Mouse (Mus musculus): ENCODE measurements around the gene 1700030J22Rik. TPM values are rescaled to one million over a fixed set of nuclear protein-coding genes. Genes with fewer than 3 reads are reported as not detected.

1700030J22Rik gene
- polyA plus RNA-seq, 1 experiment from 2014 or later: 0.66 TPM

- Histone ChIP-seq H3K4me3 (ENCODE audit: low read depth, low read length) (peak overlapping the region; percentile 76), H3K9ac (ENCODE audit: low read depth, low read length) (no peak overlapping the region; the same call in 1 of the 2 replicates), H3K27ac (ENCODE audit: low read depth, low read length) (0 out of 2 replicates have a peak overlapping the region, but pooled peaks have one; percentile 29), H3K36me3 (ENCODE audit: control insufficient read depth, insufficient read depth, low read length) (no peaks in the 10 kb centered on the region), H3K4me1 (ENCODE audit: control insufficient read depth, insufficient read depth, low read length) (peaks cover 16% of the 10 kb centered on the region), H3K9me3 (replicated peaks; ENCODE audit: control insufficient read depth, low read length) (no peaks in the 10 kb centered on the region), H3K4me2 (peak overlapping the region; percentile 90), H3K27me3 (ENCODE audit: control insufficient read depth, insufficient read depth, low read length) (no peaks in the 10 kb centered on the region)
- ATAC-seq (replicated peaks; ENCODE audit: insufficient number of reproducible peaks, low FRiP score, low TSS enrichment): no peak
- 58% methylated on average over 11 of the region's 11 CpGs for WGBS (ENCODE audit: insufficient replicate concordance)
Observed at GRCm38 (mm10) chr8:116994016-116994716, 15.4 kb upstream of the 1700030J22Rik start.

GRCm38 (mm10) chr8:116993095-116993867 is 14.5 kb upstream of the 1700030J22Rik start, which contains the start of gene Gcsh:
TSS of gene Gcsh (minus strand) at chr8:116993537.
- H3K4me2 ChIP-seq: peak within 1 kb of the TSS; percentile 90
- peak within 1 kb of the TSS; percentile 76 for H3K4me3 ChIP-seq (ENCODE audit: low read depth, low read length)
- peaks cover 16% of the 10 kb centered on the region for H3K4me1 ChIP-seq (ENCODE audit: control insufficient read depth, insufficient read depth, low read length)
- WGBS (ENCODE audit: insufficient replicate concordance): under 1% methylated on average over 56 of the region's 56 CpGs
- H3K36me3 ChIP-seq (ENCODE audit: control insufficient read depth, insufficient read depth, low read length): no peaks in the 10 kb centered on the region
- no peaks in the 10 kb centered on the region for H3K9me3 ChIP-seq (replicated peaks; ENCODE audit: control insufficient read depth, low read length)
- no peaks in the 10 kb centered on the region for H3K27me3 ChIP-seq (ENCODE audit: control insufficient read depth, insufficient read depth, low read length)
- H3K27ac ChIP-seq (ENCODE audit: low read depth, low read length): peak within 1 kb of the TSS; percentile 70; the same call in 1 of the 2 replicates
- peak within 1 kb of the TSS; percentile 78 for H3K9ac ChIP-seq (ENCODE audit: low read depth, low read length)
- peak; percentile 100 for ATAC-seq (replicated peaks; ENCODE audit: insufficient number of reproducible peaks, low FRiP score, low TSS enrichment)

DNA sequence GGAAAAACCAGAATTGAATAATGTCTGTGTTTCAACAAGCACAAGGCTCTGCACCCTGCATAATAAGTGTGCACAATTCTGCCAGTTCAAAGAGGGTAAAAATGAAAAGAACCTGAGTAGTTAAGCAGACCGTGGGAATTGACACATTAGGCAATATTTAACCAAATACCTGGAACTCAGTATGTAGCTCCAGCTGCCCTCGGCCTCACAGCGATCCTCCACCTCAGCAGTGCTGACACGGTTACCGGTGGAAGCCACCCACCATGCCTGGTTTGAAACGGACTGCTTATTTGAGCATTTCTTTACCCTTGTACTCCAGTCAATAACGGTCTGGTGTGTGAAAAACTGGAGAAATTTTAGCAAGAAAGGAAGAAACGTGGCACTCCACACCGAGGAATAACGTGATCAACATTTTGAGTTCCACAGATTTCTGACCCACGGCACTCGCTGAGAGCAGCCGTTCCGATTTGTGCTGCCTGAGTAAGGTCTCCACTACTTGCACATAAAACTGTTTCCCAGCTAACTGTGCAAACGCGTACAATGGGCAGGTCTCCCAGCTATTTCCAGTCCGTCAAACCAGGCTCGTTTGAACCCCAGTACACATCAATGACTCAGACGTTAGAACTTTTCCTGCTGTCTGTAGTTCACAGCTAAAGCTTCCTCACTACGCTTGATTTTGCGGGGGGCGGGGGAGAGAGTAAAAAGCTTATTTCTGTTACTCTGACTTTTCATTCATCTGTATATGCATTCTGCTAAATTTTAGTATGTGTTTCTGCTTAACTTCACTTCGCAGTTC is 13.6 kb upstream of the 1700030J22Rik start:
- Histone ChIP-seq H3K4me2 (peak overlapping the region; percentile 90), H3K36me3 (ENCODE audit: control insufficient read depth, insufficient read depth, low read length) (0 out of 2 replicates have a peak, but pooled peaks cover 4% of the 10 kb centered on the region), H3K9me3 (replicated peaks; ENCODE audit: control insufficient read depth, low read length) (no peaks in the 10 kb centered on the region), H3K9ac (ENCODE audit: low read depth, low read length) (peak overlapping the region; percentile 78), H3K4me1 (ENCODE audit: control insufficient read depth, insufficient read depth, low read length) (peaks cover 16% of the 10 kb centered on the region), H3K27me3 (ENCODE audit: control insufficient read depth, insufficient read depth, low read length) (no peaks in the 10 kb centered on the region), H3K4me3 (ENCODE audit: low read depth, low read length) (peak overlapping the region; percentile 76), H3K27ac (ENCODE audit: low read depth, low read length) (no peak overlapping the region)
- WGBS (ENCODE audit: insufficient replicate concordance): 16% methylated on average over 23 of the region's 23 CpGs
- no peak for ATAC-seq (replicated peaks; ENCODE audit: insufficient number of reproducible peaks, low FRiP score, low TSS enrichment)

- H3K27ac ChIP-seq (ENCODE audit: low read depth, low read length): no peak overlapping the region
- no peak overlapping the region for H3K9ac ChIP-seq (ENCODE audit: low read depth, low read length)
- H3K27me3 ChIP-seq (ENCODE audit: control insufficient read depth, insufficient read depth, low read length): no peaks in the 10 kb centered on the region
- ATAC-seq (replicated peaks; ENCODE audit: insufficient number of reproducible peaks, low FRiP score, low TSS enrichment): no peak
- no peak overlapping the region for H3K4me3 ChIP-seq (ENCODE audit: low read depth, low read length)
- 0 out of 2 replicates have a peak, but pooled peaks cover 6% of the 10 kb centered on the region for H3K36me3 ChIP-seq (ENCODE audit: control insufficient read depth, insufficient read depth, low read length)
- no peak overlapping the region for H3K4me2 ChIP-seq
- WGBS (ENCODE audit: insufficient replicate concordance): 83% methylated on average over 8 of the region's 8 CpGs
- no peaks in the 10 kb centered on the region for H3K9me3 ChIP-seq (replicated peaks; ENCODE audit: control insufficient read depth, low read length)
- H3K4me1 ChIP-seq (ENCODE audit: control insufficient read depth, insufficient read depth, low read length): peaks cover 16% of the 10 kb centered on the region
Observed at GRCm38 (mm10) chr8:116991241-116991640, 12.5 kb upstream of the 1700030J22Rik start.

DNA sequence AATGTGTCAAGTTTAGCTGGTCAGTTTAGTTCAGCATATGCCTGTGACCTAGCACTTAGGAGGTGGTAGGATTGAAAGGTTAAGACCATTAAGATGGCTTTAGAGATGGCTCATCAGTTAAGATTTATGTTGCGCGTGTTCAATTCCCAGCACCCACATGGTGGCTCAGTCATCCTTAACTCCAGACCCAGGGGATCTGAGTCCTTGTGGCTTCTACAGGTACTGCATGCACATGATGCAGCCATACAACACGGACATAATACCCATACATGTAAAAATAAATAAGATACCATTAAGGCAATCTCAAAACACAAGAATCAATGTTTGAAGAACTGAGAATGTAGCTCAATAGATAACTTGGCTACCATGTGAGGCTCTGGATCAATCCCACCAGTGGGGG is 11.1 kb upstream of the 1700030J22Rik start:
- Histone ChIP-seq H3K36me3 (ENCODE audit: control insufficient read depth, insufficient read depth, low read length) (0 out of 2 replicates have a peak, but pooled peaks cover 6% of the 10 kb centered on the region), H3K4me1 (ENCODE audit: control insufficient read depth, insufficient read depth, low read length) (peaks cover 16% of the 10 kb centered on the region), H3K27me3 (ENCODE audit: control insufficient read depth, insufficient read depth, low read length) (no peaks in the 10 kb centered on the region), H3K27ac (ENCODE audit: low read depth, low read length) (no peak overlapping the region), H3K9me3 (replicated peaks; ENCODE audit: control insufficient read depth, low read length) (no peaks in the 10 kb centered on the region), H3K4me3 (ENCODE audit: low read depth, low read length) (no peak overlapping the region), H3K9ac (ENCODE audit: low read depth, low read length) (no peak overlapping the region), H3K4me2 (no peak overlapping the region)
- ATAC-seq (replicated peaks; ENCODE audit: insufficient number of reproducible peaks, low FRiP score, low TSS enrichment): no peak
- 94% methylated on average over 3 of the region's 3 CpGs for WGBS (ENCODE audit: insufficient replicate concordance)

DNA sequence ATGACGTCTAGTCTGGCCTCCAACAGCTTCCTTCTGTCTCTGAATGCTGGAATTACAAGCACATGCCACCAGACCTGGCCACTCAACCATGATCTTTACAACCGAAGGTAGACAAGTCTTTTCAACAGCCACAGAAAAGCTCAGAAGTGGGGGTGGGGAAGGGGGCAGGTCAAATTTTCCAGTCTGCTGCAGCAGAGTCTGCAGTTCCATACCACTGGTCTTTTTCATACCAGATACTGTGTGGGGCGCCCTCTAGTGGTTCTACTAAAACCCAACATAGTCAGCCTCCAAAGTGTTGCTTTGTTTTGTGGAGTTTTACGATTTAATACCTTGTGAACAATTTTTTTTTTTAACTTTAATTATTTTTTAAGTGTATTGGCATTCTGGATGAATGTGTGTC is 1.4 kb upstream of the 1700030J22Rik start:
- no peaks in the 10 kb centered on the region for H3K9me3 ChIP-seq (replicated peaks; ENCODE audit: control insufficient read depth, low read length)
- no peak overlapping the region for H3K9ac ChIP-seq (ENCODE audit: low read depth, low read length)
- H3K4me3 ChIP-seq (ENCODE audit: low read depth, low read length): no peak overlapping the region
- WGBS (ENCODE audit: insufficient replicate concordance): 16% methylated on average over 4 of the region's 4 CpGs
- no peak overlapping the region for H3K27ac ChIP-seq (ENCODE audit: low read depth, low read length)
- no peak overlapping the region for H3K4me2 ChIP-seq
- H3K36me3 ChIP-seq (ENCODE audit: control insufficient read depth, insufficient read depth, low read length): no peaks in the 10 kb centered on the region; the same call in 1 of the 2 replicates
- H3K27me3 ChIP-seq (ENCODE audit: control insufficient read depth, insufficient read depth, low read length): no peaks in the 10 kb centered on the region
- ATAC-seq (replicated peaks; ENCODE audit: insufficient number of reproducible peaks, low FRiP score, low TSS enrichment): no peak
- H3K4me1 ChIP-seq (ENCODE audit: control insufficient read depth, insufficient read depth, low read length): peaks cover 2% of the 10 kb centered on the region; the same call in 1 of the 2 replicates

DNA sequence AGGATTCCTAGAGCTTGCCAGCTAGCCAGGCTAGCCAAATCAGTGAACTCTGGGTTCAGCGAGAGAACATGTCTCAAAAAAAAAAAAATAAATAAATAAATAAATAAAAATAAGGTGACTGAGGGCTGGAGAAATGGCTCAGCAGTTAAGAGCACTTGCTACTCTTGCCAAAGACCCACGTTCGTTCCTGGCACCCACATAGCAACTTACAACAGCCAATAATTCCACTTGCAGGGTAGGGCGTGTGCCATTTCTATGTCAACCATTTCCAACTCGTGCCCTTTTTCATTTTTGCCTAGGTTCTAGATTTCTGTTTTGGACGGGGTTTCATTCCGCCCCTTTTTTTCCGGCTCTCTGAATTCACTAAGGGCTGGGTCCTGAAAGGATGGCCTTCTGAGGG is 707 bp downstream of the 1700030J22Rik start:
- H3K9ac ChIP-seq (ENCODE audit: low read depth, low read length): peak overlapping the region; percentile 69
- peak overlapping the region; percentile 91 for H3K4me3 ChIP-seq (ENCODE audit: low read depth, low read length)
- H3K36me3 ChIP-seq (ENCODE audit: control insufficient read depth, insufficient read depth, low read length): no peaks in the 10 kb centered on the region
- peak overlapping the region; percentile 80 for H3K4me2 ChIP-seq
- 38% methylated on average over 8 of the region's 8 CpGs for WGBS (ENCODE audit: insufficient replicate concordance)
- no peaks in the 10 kb centered on the region for H3K27me3 ChIP-seq (ENCODE audit: control insufficient read depth, insufficient read depth, low read length)
- no peak overlapping the region for H3K27ac ChIP-seq (ENCODE audit: low read depth, low read length)
- H3K4me1 ChIP-seq (ENCODE audit: control insufficient read depth, insufficient read depth, low read length): peaks cover 2% of the 10 kb centered on the region; the same call in 1 of the 2 replicates
- ATAC-seq (replicated peaks; ENCODE audit: insufficient number of reproducible peaks, low FRiP score, low TSS enrichment): no peak
- H3K9me3 ChIP-seq (replicated peaks; ENCODE audit: control insufficient read depth, low read length): no peaks in the 10 kb centered on the region

DNA sequence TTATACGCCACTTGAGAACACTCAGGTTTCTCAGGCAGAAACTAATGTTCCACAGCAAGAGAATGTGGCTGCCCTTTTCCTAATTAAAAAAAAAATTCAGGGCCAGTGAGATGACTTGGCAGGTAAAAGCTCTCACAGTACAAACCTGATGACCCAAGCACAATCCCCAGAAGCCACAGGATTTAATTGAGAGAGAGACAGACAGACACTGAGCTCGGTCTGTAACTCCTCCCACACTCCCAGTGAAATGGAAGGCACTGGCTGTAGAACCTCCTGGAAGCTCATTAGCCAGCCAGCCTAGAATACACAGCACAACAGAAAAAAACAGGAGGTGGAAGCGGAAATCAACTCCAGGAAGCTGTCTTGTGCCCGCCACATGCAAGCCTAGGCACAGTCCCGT is 3.2 kb downstream of the 1700030J22Rik start:
- 61% methylated on average over 5 of the region's 5 CpGs for WGBS (ENCODE audit: insufficient replicate concordance)
- Histone ChIP-seq H3K4me3 (ENCODE audit: low read depth, low read length) (no peak overlapping the region), H3K27ac (ENCODE audit: low read depth, low read length) (no peak overlapping the region), H3K4me2 (no peak overlapping the region), H3K27me3 (ENCODE audit: control insufficient read depth, insufficient read depth, low read length) (no peaks in the 10 kb centered on the region), H3K9me3 (replicated peaks; ENCODE audit: control insufficient read depth, low read length) (no peaks in the 10 kb centered on the region), H3K9ac (ENCODE audit: low read depth, low read length) (no peak overlapping the region), H3K4me1 (ENCODE audit: control insufficient read depth, insufficient read depth, low read length) (peaks cover 2% of the 10 kb centered on the region; the same call in 1 of the 2 replicates), H3K36me3 (ENCODE audit: control insufficient read depth, insufficient read depth, low read length) (no peaks in the 10 kb centered on the region)
- no peak for ATAC-seq (replicated peaks; ENCODE audit: insufficient number of reproducible peaks, low FRiP score, low TSS enrichment)

Measured in heart, embryonic 11.5 days (tissue).